Mouse (Mus musculus) liver, embryonic 16.5 days (tissue): ENCODE data around the gene Cdh13. TPM values are rescaled to one million over a fixed set of nuclear protein-coding genes. Genes with fewer than 3 reads are reported as not detected.

Experiments
- ATAC-seq: fragments of 200-750 bp; cut with Nextera tagmentation; 2 replicates; pipeline ENCODE4 v1.8.0; 2017; ENCODE audit warnings: low read depth, mild to moderate bottlenecking, moderate number of reproducible peaks, moderate library complexity
- H3K27ac ChIP-seq: fragments of 300-500 bp; sonication (generic); 2 replicates; pipeline ENCODE4 v1.5.1; 2014; ENCODE audit warnings: mild to moderate bottlenecking, low read length
- H3K27me3 ChIP-seq: fragments of 300-500 bp; sonication (generic); 2 replicates; pipeline ENCODE4 v1.6.1; 2014; ENCODE audit warnings: low read depth, low read length, mixed read lengths; ENCODE audit not compliant: control insufficient read depth, insufficient read depth
- H3K36me3 ChIP-seq: fragments of 300-500 bp; sonication (generic); 2 replicates; pipeline ENCODE4 v1.6.1; 2014; ENCODE audit warnings: mild to moderate bottlenecking; ENCODE audit not compliant: control insufficient read depth, insufficient read depth
- H3K4me1 ChIP-seq: fragments of 300-500 bp; sonication (generic); 2 replicates; pipeline ENCODE4 v1.6.1; 2014; ENCODE audit warnings: low read depth, low read length, mixed read lengths; ENCODE audit not compliant: control insufficient read depth
- H3K4me2 ChIP-seq: fragments of 300-500 bp; sonication (generic); 2 replicates; pipeline ENCODE4 v1.6.1; 2014; ENCODE audit warnings: low read depth, low read length, mixed read lengths
- H3K4me3 ChIP-seq: fragments of 300-500 bp; sonication (generic); 2 replicates; pipeline ENCODE4 v1.5.1; 2014; ENCODE audit warnings: low read depth, mild to moderate bottlenecking, low read length
- H3K9ac ChIP-seq: fragments of 300-500 bp; sonication (generic); 2 replicates; pipeline ENCODE4 v1.6.1; 2014; ENCODE audit warnings: low read depth, low read length
- H3K9me3 ChIP-seq: fragments of 300-500 bp; sonication (generic); replicated peaks from 2 replicates; pipeline ENCODE4 v1.6.1; 2016; ENCODE audit warnings: low read length; ENCODE audit not compliant: control insufficient read depth
- WGBS: fragments of 180-500 bp; shearing (Covaris S2); extraction: QIAGEN DNeasy Blood & Tissue Kit; methylation state at CpG from one replicate; pipeline ENCODE4 v1.1.7; 2014; ENCODE audit not compliant: insufficient replicate concordance; 5-methylcytosine and 5-hydroxymethylcytosine counted together
- polyA plus RNA-seq: library from polyadenylated mRNA; unstranded; fragments of >200 nt; fragmentation: Nextera tagmentation; extraction: Ambion mirVana; gene quantifications from 2 replicates; pipeline ENCODE4 v1.2.1, GENCODE M21; 2015

The Cdh13 gene
- polyA plus RNA-seq, 1 experiment from 2014 or later = 1.0 TPM

- WGBS = 55% methylated on average over 3 of the region's 3 CpGs
- no peak overlapping the region for H3K27ac ChIP-seq
- H3K27me3 ChIP-seq = no peaks in the 10 kb centered on the region
- H3K9ac ChIP-seq = no peak overlapping the region
- no peak for ATAC-seq
- no peaks in the 10 kb centered on the region for H3K36me3 ChIP-seq
- no peak overlapping the region for H3K4me3 ChIP-seq
- H3K4me1 ChIP-seq = no peaks in the 10 kb centered on the region
- no peak overlapping the region for H3K4me2 ChIP-seq
- H3K9me3 ChIP-seq = no peaks in the 10 kb centered on the region
Measured at GRCm38 (mm10) chr8:118711631-118712030, 428.1 kb downstream of the Cdh13 start.

GRCm38 (mm10) chr8:118713111-118713510 lies 429.6 kb downstream of the Cdh13 start:
- H3K4me3 ChIP-seq = no peak overlapping the region
- ATAC-seq = peak; percentile 50
- no peak overlapping the region for H3K27ac ChIP-seq
- no peak overlapping the region for H3K4me2 ChIP-seq
- H3K4me1 ChIP-seq = no peaks in the 10 kb centered on the region
- H3K9me3 ChIP-seq = no peaks in the 10 kb centered on the region
- no peaks in the 10 kb centered on the region for H3K36me3 ChIP-seq
- WGBS = 12% methylated on average over 11 of the region's 11 CpGs
- H3K27me3 ChIP-seq = no peaks in the 10 kb centered on the region
- H3K9ac ChIP-seq = no peak overlapping the region

GRCm38 (mm10) chr8:118713596-118713995 lies 430.1 kb downstream of the Cdh13 start:
- no peak overlapping the region for H3K9ac ChIP-seq
- no peak for ATAC-seq
- no peaks in the 10 kb centered on the region for H3K4me1 ChIP-seq
- no peak overlapping the region for H3K27ac ChIP-seq
- H3K4me2 ChIP-seq = no peak overlapping the region
- WGBS = 42% methylated on average over 3 of the region's 3 CpGs
- H3K9me3 ChIP-seq = no peaks in the 10 kb centered on the region
- H3K36me3 ChIP-seq = no peaks in the 10 kb centered on the region
- H3K27me3 ChIP-seq = no peaks in the 10 kb centered on the region
- H3K4me3 ChIP-seq = no peak overlapping the region

- Histone ChIP-seq H3K27me3 (no peaks in the 10 kb centered on the region), H3K4me1 (no peaks in the 10 kb centered on the region), H3K4me3 (no peak overlapping the region), H3K9ac (no peak overlapping the region), H3K27ac (no peak overlapping the region), H3K9me3 (no peaks in the 10 kb centered on the region; the same call in 1 of the 2 replicates), H3K36me3 (no peaks in the 10 kb centered on the region), H3K4me2 (no peak overlapping the region)
- 44% methylated on average over 3 of the region's 3 CpGs for WGBS
- no peak for ATAC-seq
Measured at GRCm38 (mm10) chr8:118722896-118723295, 439.4 kb downstream of the Cdh13 start.

- Histone ChIP-seq H3K4me1 (no peaks in the 10 kb centered on the region), H3K27me3 (no peaks in the 10 kb centered on the region), H3K4me2 (no peak overlapping the region), H3K9ac (no peak overlapping the region), H3K27ac (no peak overlapping the region), H3K4me3 (no peak overlapping the region), H3K9me3 (no peaks in the 10 kb centered on the region; the same call in 1 of the 2 replicates), H3K36me3 (no peaks in the 10 kb centered on the region)
- ATAC-seq = no peak
- 81% methylated on average over 5 of the region's 5 CpGs for WGBS
Measured at GRCm38 (mm10) chr8:118725651-118726050, 442.1 kb downstream of the Cdh13 start.

GRCm38 (mm10) chr8:118741781-118742180 lies 458.2 kb downstream of the Cdh13 start:
- no peak overlapping the region for H3K4me3 ChIP-seq
- H3K27me3 ChIP-seq = no peaks in the 10 kb centered on the region
- peaks cover 2% of the 10 kb centered on the region; the same call in 1 of the 2 replicates for H3K9me3 ChIP-seq
- no peak overlapping the region for H3K4me2 ChIP-seq
- no peak for ATAC-seq
- no peaks in the 10 kb centered on the region for H3K36me3 ChIP-seq
- 63% methylated on average over 5 of the region's 5 CpGs for WGBS
- no peaks in the 10 kb centered on the region for H3K4me1 ChIP-seq
- no peak overlapping the region for H3K27ac ChIP-seq
- no peak overlapping the region for H3K9ac ChIP-seq

- no peak overlapping the region for H3K27ac ChIP-seq
- H3K27me3 ChIP-seq = no peaks in the 10 kb centered on the region
- H3K9ac ChIP-seq = no peak overlapping the region
- 78% methylated on average over 13 of the region's 13 CpGs for WGBS
- H3K4me3 ChIP-seq = no peak overlapping the region
- ATAC-seq = no peak
- H3K4me2 ChIP-seq = no peak overlapping the region
- H3K4me1 ChIP-seq = no peaks in the 10 kb centered on the region
- H3K9me3 ChIP-seq = peaks cover 2% of the 10 kb centered on the region; the same call in 1 of the 2 replicates
- H3K36me3 ChIP-seq = no peaks in the 10 kb centered on the region
Measured at GRCm38 (mm10) chr8:118744991-118745390, 461.5 kb downstream of the Cdh13 start.

- Histone ChIP-seq H3K36me3 (no peaks in the 10 kb centered on the region), H3K4me2 (no peak overlapping the region), H3K27me3 (no peaks in the 10 kb centered on the region), H3K9me3 (no peaks in the 10 kb centered on the region; the same call in 1 of the 2 replicates), H3K9ac (no peak overlapping the region), H3K4me1 (no peaks in the 10 kb centered on the region), H3K27ac (no peak overlapping the region), H3K4me3 (no peak overlapping the region)
- ATAC-seq = no peak
- WGBS = 77% methylated on average over 21 of the region's 21 CpGs
Measured at GRCm38 (mm10) chr8:118748041-118748604, 464.6 kb downstream of the Cdh13 start.

- H3K4me3 ChIP-seq = no peak overlapping the region
- no peaks in the 10 kb centered on the region; the same call in 1 of the 2 replicates for H3K9me3 ChIP-seq
- H3K27me3 ChIP-seq = no peaks in the 10 kb centered on the region
- no peak overlapping the region for H3K9ac ChIP-seq
- H3K36me3 ChIP-seq = no peaks in the 10 kb centered on the region
- 62% methylated on average over 3 of the region's 3 CpGs for WGBS
- no peak overlapping the region for H3K4me2 ChIP-seq
- H3K4me1 ChIP-seq = no peaks in the 10 kb centered on the region
- H3K27ac ChIP-seq = no peak overlapping the region
- ATAC-seq = no peak
Measured at GRCm38 (mm10) chr8:118749191-118749590, 465.7 kb downstream of the Cdh13 start.
